Mouse (Mus musculus) heart, adult 2 months (tissue): ENCODE results near the gene Tnfsf11.

Experiments used
- CTCF ChIP-seq: fragments of 200-600 bp; IDR thresholded peaks from 2 replicates; pipeline ENCODE4 v1.8.1; 2022; ENCODE audit warnings: antibody characterized with exemption, mild to moderate bottlenecking, moderate library complexity
- EP300 ChIP-seq: fragments of 200-500 bp; IDR thresholded peaks from 2 replicates; pipeline ENCODE4 v1.6.1; 2011; ENCODE audit warnings: low read depth, low read length, control low read depth; ENCODE audit not compliant: insufficient read depth
- POLR2A ChIP-seq: fragments of 200-500 bp; IDR thresholded peaks from 2 replicates; pipeline ENCODE4 v1.6.1; 2011; ENCODE audit warnings: mild to moderate bottlenecking, low read depth, low read length, control low read depth; ENCODE audit not compliant: insufficient read depth

GRCm38 (mm10) chr14:78323356-78323755 is 15.5 kb upstream of the Tnfsf11 start:
- TF ChIP-seq POLR2A = no peak
- no peak for TF ChIP-seq EP300
- TF ChIP-seq CTCF = no peak
